ENCODE assay signal across 8 mouse cellular contexts in genomic region chr3:89378394-89379067, GRCm38 (mm10). TPM values are rescaled to one million over a fixed set of nuclear protein-coding genes. Genes with fewer than 3 reads are reported as not detected.
DNase-seq lines count a peak whose midpoint lies in the region; ATAC-seq and TF ChIP-seq lines count a peak whose summit lies in the region.

No protein-coding gene starts in this region.

- H3K27me3 ChIP-seq in ES-Bruce4 (ENCODE audit: control insufficient read depth, insufficient read depth, low read length, poor library complexity, severe bottlenecking): no peaks in the 10 kb centered on the region
- H3K27me3 ChIP-seq in heart, embryonic 13.5 days (replicated peaks): no peaks in the 10 kb centered on the region
- H3K27me3 ChIP-seq in kidney, postnatal 0 days (ENCODE audit: insufficient read depth, low read length): no peaks in the 10 kb centered on the region
- no peaks in the 10 kb centered on the region for H3K27me3 ChIP-seq in lung, embryonic 14.5 days (ENCODE audit: insufficient read depth, low read length)

- peak overlapping the region; percentile 49 for H3K9ac ChIP-seq in ES-Bruce4 (ENCODE audit: low read depth, poor library complexity, severe bottlenecking)
- H3K9ac ChIP-seq in heart, embryonic 13.5 days: peak overlapping the region; percentile 86
- H3K9ac ChIP-seq in kidney, postnatal 0 days (ENCODE audit: low read depth, low read length): peak overlapping the region; percentile 60
- H3K9ac ChIP-seq in lung, embryonic 14.5 days: peak overlapping the region; percentile 62

- 2% methylated on average over 29 of the region's 29 CpGs for WGBS in heart, embryonic 13.5 days
- WGBS in kidney, postnatal 0 days: 1% methylated on average over 27 of the region's 29 CpGs
- WGBS in lung, embryonic 14.5 days: 1% methylated on average over 28 of the region's 29 CpGs
- WGBS in olfactory bulb, adult 2 months: 2% methylated on average over 29 of the region's 29 CpGs

- H3K9me3 ChIP-seq in ES-Bruce4 (replicated peaks; ENCODE audit: control insufficient read depth, insufficient read depth, low read length, poor library complexity, severe bottlenecking): no peaks in the 10 kb centered on the region
- H3K9me3 ChIP-seq in heart, embryonic 13.5 days: no peaks in the 10 kb centered on the region
- no peaks in the 10 kb centered on the region for H3K9me3 ChIP-seq in kidney, postnatal 0 days (replicated peaks; ENCODE audit: low read length)
- no peaks in the 10 kb centered on the region for H3K9me3 ChIP-seq in lung, embryonic 14.5 days (ENCODE audit: low read depth, low read length)

- peak; percentile 86 for DNase-seq in brain, embryonic 14.5 days (ENCODE audit: low read depth)
- DNase-seq in kidney, postnatal 0 days (ENCODE audit: low spot score): peak; percentile 92
- peak; percentile 87 for DNase-seq in lung, embryonic 14.5 days
- DNase-seq in thymus, postnatal 0 days (ENCODE audit: low spot score): peak; percentile 78

- peak overlapping the region; percentile 84 for H3K27ac ChIP-seq in ES-Bruce4 (ENCODE audit: insufficient read depth, low read length)
- H3K27ac ChIP-seq in heart, embryonic 13.5 days (replicated peaks): peak overlapping the region; percentile 54
- H3K27ac ChIP-seq in kidney, postnatal 0 days: peak overlapping the region; percentile 70
- H3K27ac ChIP-seq in lung, embryonic 14.5 days (ENCODE audit: low read depth): peak overlapping the region; percentile 54; the same call in 1 of the 2 replicates
- H3K27ac ChIP-seq in olfactory bulb, adult 2 months (ENCODE audit: insufficient read depth, low read depth, low read length): peak overlapping the region; percentile 24; the same call in 1 of the 2 replicates

- no peak for TF ChIP-seq POLR2A in ES-Bruce4 (IDR thresholded peaks at IDR 0.05; ENCODE audit: insufficient read depth, low read length)
- 0 out of 2 replicates have a peak, but pooled peaks have one; percentile 13 for TF ChIP-seq POLR2A in brain, embryonic 14.5 days (IDR thresholded peaks at IDR 0.05; ENCODE audit: borderline replicate concordance, extremely low read depth, insufficient read depth, insufficient read length, poor library complexity, severe bottlenecking)
- no peak; the same call in 1 of the 2 replicates for TF ChIP-seq POLR2A in olfactory bulb, adult 2 months (IDR thresholded peaks at IDR 0.05; ENCODE audit: insufficient read depth, low read depth, low read length)

- TF ChIP-seq EP300 in ES-Bruce4 (IDR thresholded peaks at IDR 0.05; ENCODE audit: insufficient read depth, low read depth, low read length): no peak

- peaks cover 14% of the 10 kb centered on the region for H3K4me1 ChIP-seq in ES-Bruce4 (ENCODE audit: control insufficient read depth, insufficient read depth, low read length)
- H3K4me1 ChIP-seq in heart, embryonic 13.5 days: peaks cover 20% of the 10 kb centered on the region
- H3K4me1 ChIP-seq in kidney, postnatal 0 days (replicated peaks; ENCODE audit: insufficient read depth, low read length): peaks cover 4% of the 10 kb centered on the region; the same call in 1 of the 2 replicates
- H3K4me1 ChIP-seq in lung, embryonic 14.5 days (ENCODE audit: insufficient read depth): no peaks in the 10 kb centered on the region
- H3K4me1 ChIP-seq in olfactory bulb, adult 2 months (ENCODE audit: control insufficient read depth, insufficient read depth, low read length): peaks cover 18% of the 10 kb centered on the region

- H3K36me3 ChIP-seq in ES-Bruce4 (ENCODE audit: control insufficient read depth, insufficient read depth, low read length, poor library complexity, severe bottlenecking): no peaks in the 10 kb centered on the region; the same call in 1 of the 2 replicates
- peaks cover 26% of the 10 kb centered on the region for H3K36me3 ChIP-seq in heart, embryonic 13.5 days
- 0 out of 2 replicates have a peak, but pooled peaks cover 12% of the 10 kb centered on the region for H3K36me3 ChIP-seq in kidney, postnatal 0 days (ENCODE audit: insufficient read depth, low read length)
- peaks cover 10% of the 10 kb centered on the region; the same call in 1 of the 2 replicates for H3K36me3 ChIP-seq in lung, embryonic 14.5 days (ENCODE audit: insufficient read depth)

- peak overlapping the region; percentile 57 for H3K4me3 ChIP-seq in ES-Bruce4 (ENCODE audit: low read depth, low read length)
- peak overlapping the region; percentile 66 for H3K4me3 ChIP-seq in heart, embryonic 13.5 days
- H3K4me3 ChIP-seq in kidney, postnatal 0 days (replicated peaks; ENCODE audit: low read depth, low read length): peak overlapping the region; percentile 42
- H3K4me3 ChIP-seq in lung, embryonic 14.5 days (ENCODE audit: low read depth, low read length): peak overlapping the region; percentile 52
- H3K4me3 ChIP-seq in olfactory bulb, adult 2 months (ENCODE audit: insufficient read depth, low read depth, low read length): peak overlapping the region; percentile 63

- TF ChIP-seq CTCF in ES-Bruce4 (IDR thresholded peaks at IDR 0.05; ENCODE audit: low read depth, low read length): no peak
- TF ChIP-seq CTCF in brain, embryonic 14.5 days (IDR thresholded peaks at IDR 0.05; ENCODE audit: borderline replicate concordance, extremely low read depth, insufficient read depth, insufficient read length): peak; percentile 95
- peak; percentile 92 for TF ChIP-seq CTCF in kidney, postnatal 0 days (IDR thresholded peaks at IDR 0.05; ENCODE audit: low read depth)
- peak; percentile 97 for TF ChIP-seq CTCF in lung, embryonic 14.5 days (IDR thresholded peaks at IDR 0.05; ENCODE audit: low read depth)
- TF ChIP-seq CTCF in olfactory bulb, adult 2 months (IDR thresholded peaks at IDR 0.05; ENCODE audit: insufficient read depth, low read depth, low read length): peak; percentile 94

- H3K4me2 ChIP-seq in heart, embryonic 13.5 days: peak overlapping the region; percentile 87
- peak overlapping the region; percentile 60 for H3K4me2 ChIP-seq in kidney, postnatal 0 days (ENCODE audit: low read length)
- H3K4me2 ChIP-seq in lung, embryonic 14.5 days: peak overlapping the region; percentile 76

- peak; percentile 58; the same call in 1 of the 2 replicates for ATAC-seq in erythroid progenitor cell, adult 5-6 weeks (replicated peaks; ENCODE audit: low FRiP score, poor library complexity, severe bottlenecking)
- peak; percentile 76 for ATAC-seq in heart, embryonic 13.5 days (ENCODE audit: extremely low read depth, insufficient number of reproducible peaks, low FRiP score, low TSS enrichment)
- peak; percentile 88 for ATAC-seq in kidney, postnatal 0 days (replicated peaks; ENCODE audit: low FRiP score, low read depth)
- ATAC-seq in lung, embryonic 14.5 days (ENCODE audit: insufficient read depth): peak; percentile 95

RNA-seq across cellular contexts. Expression of gene Dcst1, which starts 13.5 kb away (rescaled TPM):
- not detected in 2 replicates for polyA plus RNA-seq in ES-Bruce4 (2011; ENCODE audit: insufficient read depth, insufficient read length, low read depth, missing spikeins)
- 0.04 TPM in 1 of 2 replicates, not detected in the other for polyA plus RNA-seq in brain, embryonic 14.5 days (2012; rRNA removed)
- total RNA-seq in erythroid progenitor cell, adult 5-6 weeks (2015; ENCODE audit: low replicate concordance): not detected in 2 replicates
- not detected in 2 replicates for total RNA-seq in erythroid progenitor cell, adult 5-6 weeks (2017; ENCODE audit: low replicate concordance)
- 0.09 and 0.10 TPM in 2 replicates for polyA plus RNA-seq in heart, embryonic 13.5 days (2015; fragmentation: Nextera tagmentation; extraction: Ambion mirVana)
- polyA plus RNA-seq in kidney, postnatal 0 days (2015; fragmentation: Nextera tagmentation; extraction: Ambion mirVana): 6.2 TPM in 2 replicates
- 0.11 TPM in 1 of 2 replicates, not detected in the other for polyA plus RNA-seq in lung, embryonic 14.5 days (2014; fragmentation: Nextera tagmentation; extraction: Ambion mirVana)
- polyA plus RNA-seq in olfactory bulb, adult 2 months (2012; ENCODE audit: insufficient read depth, insufficient read length, low replicate concordance, missing spikeins): not detected in 2 replicates
- polyA plus RNA-seq in thymus, postnatal 0 days (2015; fragmentation: Nextera tagmentation; extraction: Ambion mirVana): 0.10 and 0.14 TPM in 2 replicates

RNA-seq across cellular contexts. Expression of gene Zbtb7b, which starts 16.0 kb away (rescaled TPM):
- polyA plus RNA-seq in ES-Bruce4 (2011; ENCODE audit: insufficient read depth, insufficient read length, low read depth, missing spikeins): 35.1 and 35.7 TPM in 2 replicates
- polyA plus RNA-seq in brain, embryonic 14.5 days (2012; rRNA removed): 2.4 and 2.8 TPM in 2 replicates
- total RNA-seq in erythroid progenitor cell, adult 5-6 weeks (2015; ENCODE audit: low replicate concordance): 2.1 and 7.9 TPM in 2 replicates
- total RNA-seq in erythroid progenitor cell, adult 5-6 weeks (2017; ENCODE audit: low replicate concordance): 5.1 and 8.9 TPM in 2 replicates
- polyA plus RNA-seq in heart, embryonic 13.5 days (2015; fragmentation: Nextera tagmentation; extraction: Ambion mirVana): 1.9 and 2.1 TPM in 2 replicates
- polyA plus RNA-seq in kidney, postnatal 0 days (2015; fragmentation: Nextera tagmentation; extraction: Ambion mirVana): 4.3 TPM in 2 replicates
- polyA plus RNA-seq in lung, embryonic 14.5 days (2014; fragmentation: Nextera tagmentation; extraction: Ambion mirVana): 1.6 and 1.7 TPM in 2 replicates
- not detected in 2 replicates for polyA plus RNA-seq in olfactory bulb, adult 2 months (2012; ENCODE audit: insufficient read depth, insufficient read length, low replicate concordance, missing spikeins)
- 4.1 and 4.6 TPM in 2 replicates for polyA plus RNA-seq in thymus, postnatal 0 days (2015; fragmentation: Nextera tagmentation; extraction: Ambion mirVana)

RNA-seq across cellular contexts. Expression of gene Dcst2, which starts 16.8 kb away (rescaled TPM):
- 0.25 and 0.29 TPM in 2 replicates for polyA plus RNA-seq in ES-Bruce4 (2011; ENCODE audit: insufficient read depth, insufficient read length, low read depth, missing spikeins)
- polyA plus RNA-seq in brain, embryonic 14.5 days (2012; rRNA removed): 0.38 and 0.57 TPM in 2 replicates
- not detected in 2 replicates for total RNA-seq in erythroid progenitor cell, adult 5-6 weeks (2015; ENCODE audit: low replicate concordance)
- total RNA-seq in erythroid progenitor cell, adult 5-6 weeks (2017; ENCODE audit: low replicate concordance): not detected in 2 replicates
- polyA plus RNA-seq in heart, embryonic 13.5 days (2015; fragmentation: Nextera tagmentation; extraction: Ambion mirVana): 0.08 TPM in 1 of 2 replicates, not detected in the other
- polyA plus RNA-seq in kidney, postnatal 0 days (2015; fragmentation: Nextera tagmentation; extraction: Ambion mirVana): 0.57 and 0.62 TPM in 2 replicates
- 0.17 TPM in 1 of 2 replicates, not detected in the other for polyA plus RNA-seq in lung, embryonic 14.5 days (2014; fragmentation: Nextera tagmentation; extraction: Ambion mirVana)
- polyA plus RNA-seq in olfactory bulb, adult 2 months (2012; ENCODE audit: insufficient read depth, insufficient read length, low replicate concordance, missing spikeins): not detected in 2 replicates
- polyA plus RNA-seq in thymus, postnatal 0 days (2015; fragmentation: Nextera tagmentation; extraction: Ambion mirVana): not detected in 2 replicates

RNA-seq across cellular contexts. Expression of gene Lenep, which starts 24.1 kb away (rescaled TPM):
- polyA plus RNA-seq in ES-Bruce4 (2011; ENCODE audit: insufficient read depth, insufficient read length, low read depth, missing spikeins): not detected in 2 replicates
- polyA plus RNA-seq in brain, embryonic 14.5 days (2012; rRNA removed): 4.6 and 5.2 TPM in 2 replicates
- total RNA-seq in erythroid progenitor cell, adult 5-6 weeks (2015; ENCODE audit: low replicate concordance): 1.4 TPM in 1 of 2 replicates, not detected in the other
- total RNA-seq in erythroid progenitor cell, adult 5-6 weeks (2017; ENCODE audit: low replicate concordance): not detected in 2 replicates
- 0.75 TPM in 1 of 2 replicates, not detected in the other for polyA plus RNA-seq in heart, embryonic 13.5 days (2015; fragmentation: Nextera tagmentation; extraction: Ambion mirVana)
- polyA plus RNA-seq in kidney, postnatal 0 days (2015; fragmentation: Nextera tagmentation; extraction: Ambion mirVana): 0.16 TPM in 1 of 2 replicates, not detected in the other
- 0.19 and 0.33 TPM in 2 replicates for polyA plus RNA-seq in lung, embryonic 14.5 days (2014; fragmentation: Nextera tagmentation; extraction: Ambion mirVana)
- not detected in 2 replicates for polyA plus RNA-seq in olfactory bulb, adult 2 months (2012; ENCODE audit: insufficient read depth, insufficient read length, low replicate concordance, missing spikeins)
- not detected in 2 replicates for polyA plus RNA-seq in thymus, postnatal 0 days (2015; fragmentation: Nextera tagmentation; extraction: Ambion mirVana)

RNA-seq across cellular contexts. Expression of gene Adam15, which starts 28.7 kb away (rescaled TPM):
- polyA plus RNA-seq in ES-Bruce4 (2011; ENCODE audit: insufficient read depth, insufficient read length, low read depth, missing spikeins): 25.2 TPM in 2 replicates
- polyA plus RNA-seq in brain, embryonic 14.5 days (2012; rRNA removed): 63.6 and 75.5 TPM in 2 replicates
- 6.5 and 13.8 TPM in 2 replicates for total RNA-seq in erythroid progenitor cell, adult 5-6 weeks (2015; ENCODE audit: low replicate concordance)
- 0.77 and 3.5 TPM in 2 replicates for total RNA-seq in erythroid progenitor cell, adult 5-6 weeks (2017; ENCODE audit: low replicate concordance)
- 58.3 and 58.9 TPM in 2 replicates for polyA plus RNA-seq in heart, embryonic 13.5 days (2015; fragmentation: Nextera tagmentation; extraction: Ambion mirVana)
- 85.4 and 90.7 TPM in 2 replicates for polyA plus RNA-seq in kidney, postnatal 0 days (2015; fragmentation: Nextera tagmentation; extraction: Ambion mirVana)
- 32.7 and 36.7 TPM in 2 replicates for polyA plus RNA-seq in lung, embryonic 14.5 days (2014; fragmentation: Nextera tagmentation; extraction: Ambion mirVana)
- not detected in 2 replicates for polyA plus RNA-seq in olfactory bulb, adult 2 months (2012; ENCODE audit: insufficient read depth, insufficient read length, low replicate concordance, missing spikeins)
- polyA plus RNA-seq in thymus, postnatal 0 days (2015; fragmentation: Nextera tagmentation; extraction: Ambion mirVana): 17.4 and 18.1 TPM in 2 replicates

Comparison
In these comparisons a context has a peak if more than half of its experiments do, and no peak if none do; other contexts are left out.
1. Peak in every context shown above with its lines: DNase-seq, ATAC-seq, H3K4me3 ChIP-seq and H3K27ac ChIP-seq.
2. H3K27ac ChIP-seq: peak in every context shown above with its lines; median percentile 84 in ES-Bruce4; 70 in kidney, postnatal 0 days; 54 in heart, embryonic 13.5 days; 54 in lung, embryonic 14.5 days; 24 in olfactory bulb, adult 2 months.